Mouse (Mus musculus) neural tube, embryonic 15.5 days (tissue): ENCODE data around the gene Ppard. TPM values are rescaled to one million over a fixed set of nuclear protein-coding genes. Genes with fewer than 3 reads are reported as not detected.
A peak's percentile ranks its signal among the peaks of the same experiment; 100 is the strongest.

Experiments
- ATAC-seq: fragments of 200-750 bp; cut with Nextera tagmentation; 2 replicates; pipeline ENCODE4 v1.8.0; 2017; ENCODE audit warnings: mild to moderate bottlenecking, moderate TSS enrichment, moderate library complexity; ENCODE audit not compliant: low FRiP score
- H3K27ac ChIP-seq: fragments of 300-500 bp; sonication (generic); replicated peaks from 2 replicates; pipeline ENCODE4 v1.5.1; 2015; ENCODE audit warnings: mild to moderate bottlenecking, inconsistent platforms
- H3K27me3 ChIP-seq: fragments of 300-500 bp; sonication (generic); replicated peaks from 2 replicates; pipeline ENCODE4 v1.6.1; 2015; ENCODE audit warnings: inconsistent platforms
- H3K36me3 ChIP-seq: fragments of 300-500 bp; sonication (generic); 2 replicates; pipeline ENCODE4 v1.6.1; 2015; ENCODE audit warnings: inconsistent platforms
- H3K4me1 ChIP-seq: fragments of 300-500 bp; sonication (generic); 2 replicates; pipeline ENCODE4 v1.6.1; 2015; ENCODE audit warnings: inconsistent platforms
- H3K4me2 ChIP-seq: fragments of 300-500 bp; sonication (generic); 2 replicates; pipeline ENCODE4 v1.6.1; 2015; ENCODE audit warnings: inconsistent platforms, mild to moderate bottlenecking, moderate library complexity
- H3K4me3 ChIP-seq: fragments of 300-500 bp; sonication (generic); replicated peaks from 2 replicates; pipeline ENCODE4 v1.5.1; 2015; ENCODE audit warnings: mild to moderate bottlenecking, inconsistent platforms
- H3K9ac ChIP-seq: fragments of 300-500 bp; sonication (generic); replicated peaks from 2 replicates; pipeline ENCODE4 v1.6.1; 2015; ENCODE audit warnings: mild to moderate bottlenecking, inconsistent platforms
- H3K9me3 ChIP-seq: fragments of 300-500 bp; sonication (generic); replicated peaks from 2 replicates; pipeline ENCODE4 v1.6.1; 2016; ENCODE audit warnings: inconsistent platforms
- WGBS: fragments of 180-500 bp; shearing (Covaris S2); methylation state at CpG from one replicate; pipeline ENCODE4 v1.1.7; 2015; ENCODE audit warnings: mixed read lengths; 5-methylcytosine and 5-hydroxymethylcytosine counted together
- polyA plus RNA-seq: library from polyadenylated mRNA; unstranded; fragments of >200 nt; fragmentation: Nextera tagmentation; extraction: Ambion mirVana; gene quantifications from 2 replicates; pipeline ENCODE4 v1.2.1, GENCODE M21; 2015

Gene Ppard
- polyA plus RNA-seq, 1 experiment from 2014 or later = 1.3 TPM

DNA sequence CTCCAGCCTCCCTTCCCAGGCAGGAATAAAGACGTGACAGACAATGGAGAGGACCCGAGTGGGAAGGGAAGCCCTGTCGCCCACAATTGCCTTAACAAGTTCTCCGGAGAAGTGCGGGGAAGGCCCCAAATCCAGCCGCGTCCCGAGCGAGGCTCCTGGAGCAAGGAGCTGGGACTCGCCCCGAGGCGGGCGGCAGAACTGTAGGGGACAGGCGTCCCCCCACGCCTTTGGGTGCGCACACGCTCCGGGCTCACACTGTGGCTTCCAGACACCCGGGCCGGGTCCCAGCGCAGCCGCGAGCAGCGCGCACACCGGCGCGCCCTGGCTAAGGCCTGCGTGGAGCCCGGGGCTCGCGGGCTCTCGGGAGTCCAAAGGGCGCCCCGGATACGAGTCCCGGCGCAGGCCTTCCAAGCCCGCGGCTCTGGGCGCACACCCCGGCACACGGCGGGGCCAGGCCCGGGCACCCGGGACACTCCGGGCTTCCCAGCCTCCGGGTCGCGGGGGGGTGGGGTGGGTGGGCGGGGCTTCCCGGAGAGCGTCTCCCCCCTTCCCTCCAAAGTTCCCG is 117.5 kb downstream of the Ppard start:
- Histone ChIP-seq H3K4me3 (peak overlapping the region; percentile 59), H3K9ac (peak overlapping the region; percentile 59), H3K36me3 (no peaks in the 10 kb centered on the region), H3K4me2 (peak overlapping the region; percentile 95), H3K9me3 (no peaks in the 10 kb centered on the region), H3K27me3 (peaks cover 36% of the 10 kb centered on the region), H3K4me1 (peaks cover 50% of the 10 kb centered on the region), H3K27ac (peak overlapping the region; percentile 71)
- under 1% methylated on average over 54 of the region's 54 CpGs for WGBS
- ATAC-seq = peak; percentile 16; the same call in 1 of the 2 replicates

DNA sequence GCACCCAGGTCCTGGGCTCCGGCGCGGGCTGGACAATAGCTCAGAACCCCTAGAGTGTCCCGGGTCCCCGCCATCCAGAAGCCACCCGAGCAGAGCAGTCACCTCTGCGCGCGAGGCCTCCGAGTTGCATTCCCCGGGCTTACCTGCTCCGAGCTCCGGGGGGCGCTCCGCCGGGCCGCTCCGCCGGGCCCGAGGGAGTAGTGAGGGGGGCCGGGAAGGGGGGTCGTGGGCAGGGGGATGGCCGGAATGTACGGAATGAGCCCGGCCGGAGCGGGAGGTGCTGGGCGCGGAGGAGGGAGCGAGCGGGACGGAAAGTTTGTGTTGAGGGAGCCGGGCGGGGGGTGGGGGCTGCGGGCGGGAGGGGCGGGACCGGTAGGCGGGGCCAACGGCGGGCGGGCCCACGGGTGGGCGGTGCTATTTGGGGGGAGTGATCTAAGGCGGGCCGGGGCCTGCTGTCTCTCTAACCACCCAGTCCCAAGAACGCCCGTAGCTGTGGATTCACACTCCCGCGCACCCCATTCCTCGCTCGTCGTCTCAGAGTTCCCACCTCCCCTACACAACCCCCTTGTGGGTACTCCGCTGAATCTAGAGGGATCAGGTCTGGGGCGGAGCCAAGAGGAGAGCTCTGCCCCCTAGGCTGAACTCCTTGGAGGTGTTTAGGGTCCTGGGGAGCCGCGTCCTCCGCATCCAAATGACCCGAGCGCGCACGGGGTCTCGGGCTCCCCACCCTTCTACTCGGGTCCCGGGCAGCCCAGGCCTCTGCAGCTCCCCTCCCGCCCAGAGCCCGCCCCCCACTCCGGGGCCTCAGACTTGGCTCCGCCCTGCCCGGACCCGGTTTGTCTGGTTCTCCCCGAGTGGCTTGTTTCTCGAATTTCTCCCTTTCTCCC is 118.2 kb downstream of the Ppard start, which contains the start of gene Tead3:
Gene Tead3, minus strand, starts transcription at position 352 of the 887 bp plus-strand sequence.
- Histone ChIP-seq H3K4me1 (peaks cover 43% of the 10 kb centered on the region), H3K9ac (peak within 1 kb of the TSS; percentile 59), H3K27me3 (peaks cover 36% of the 10 kb centered on the region), H3K4me3 (peak within 1 kb of the TSS; percentile 59), H3K27ac (peak within 1 kb of the TSS; percentile 74), H3K4me2 (peak within 1 kb of the TSS; percentile 95), H3K9me3 (no peaks in the 10 kb centered on the region), H3K36me3 (no peaks in the 10 kb centered on the region)
- ATAC-seq = peak; percentile 77
- WGBS = under 1% methylated on average over 56 of the region's 73 CpGs

Other genes starting within 250 kb of the Ppard start
- gene Tcp11, start 152.1 kb upstream of the Ppard start, polyA plus RNA-seq = 1.4 and 1.8 TPM in 2 replicates
- gene Scube3, start 90.6 kb upstream of the Ppard start, polyA plus RNA-seq = 3.6 and 4.6 TPM in 2 replicates
- 41.5 and 43.8 TPM in 2 replicates for gene Zfp523, start 55.6 kb upstream of the Ppard start, polyA plus RNA-seq
- 8.6 and 24.0 TPM in 2 replicates for gene Def6, start 24.9 kb upstream of the Ppard start, polyA plus RNA-seq
- gene Fance, start 80.8 kb downstream of the Ppard start, polyA plus RNA-seq = 26.3 and 30.3 TPM in 2 replicates
- 329 and 387 TPM in 2 replicates for gene Rpl10a, start 95.8 kb downstream of the Ppard start, polyA plus RNA-seq
- 1.5 and 3.2 TPM in 2 replicates for gene Tead3, start 118.1 kb downstream of the Ppard start, polyA plus RNA-seq
- gene Tulp1, start 132.5 kb downstream of the Ppard start, polyA plus RNA-seq = 1.1 and 1.5 TPM in 2 replicates